In the genomic region with DNA sequence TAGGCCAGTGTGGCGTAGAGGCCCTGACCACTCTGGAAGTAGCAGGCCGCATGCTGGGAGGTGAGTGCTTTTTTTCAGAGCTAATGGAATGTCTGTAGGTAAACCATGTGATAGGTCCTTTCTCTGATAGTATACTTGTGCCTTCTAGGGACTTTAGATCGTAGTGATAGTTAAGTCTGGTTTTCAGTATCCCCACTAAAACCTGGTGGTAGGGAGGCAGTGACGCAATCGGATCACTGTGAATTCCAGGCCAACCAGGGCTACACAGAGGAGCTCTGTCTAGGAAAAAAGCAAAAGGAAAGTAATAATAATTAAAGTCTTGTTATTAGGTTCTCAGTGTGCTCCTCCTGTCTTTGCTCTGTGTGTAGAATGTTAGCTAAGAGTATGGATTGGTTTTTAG, we compare ENCODE assay signal across 8 mouse cellular contexts. TPM values are rescaled to one million over a fixed set of nuclear protein-coding genes. Genes with fewer than 3 reads are reported as not detected.
DNase-seq lines count a peak whose midpoint lies in the region; ATAC-seq and TF ChIP-seq lines count a peak whose summit lies in the region.

No protein-coding gene starts in this region.

- TF ChIP-seq CTCF in left cerebral cortex, adult 2 months (IDR thresholded peaks at IDR 0.05) = no peak

- H3K4me1 ChIP-seq in embryonic facial prominence, embryonic 10.5 days = peaks cover 45% of the 10 kb centered on the region
- peaks cover 43% of the 10 kb centered on the region for H3K4me1 ChIP-seq in neural tube, embryonic 12.5 days

- peak overlapping the region; percentile 94 for H3K27ac ChIP-seq in left cerebral cortex, adult 2 months
- peak overlapping the region; percentile 90 for H3K27ac ChIP-seq in embryonic facial prominence, embryonic 10.5 days (replicated peaks)
- H3K27ac ChIP-seq in neural tube, embryonic 12.5 days = no peak overlapping the region

- no peaks in the 10 kb centered on the region for H3K9me3 ChIP-seq in embryonic facial prominence, embryonic 10.5 days
- no peaks in the 10 kb centered on the region for H3K9me3 ChIP-seq in neural tube, embryonic 12.5 days

- DNase-seq in left cerebral cortex, adult 2 months (ENCODE audit: extremely low spot score in 1 of 2, low spot score in 2 of 2) = no peak
- no peak for DNase-seq in left cerebral cortex, postnatal 14 days (ENCODE audit: low spot score in 2 of 2)
- no peak for DNase-seq in embryonic facial prominence, embryonic 10.5 days (ENCODE audit: low spot score)
- peak; percentile 29 for DNase-seq in induced T-regulatory cell, adult 2 months (ENCODE audit: low read depth)
- no peak for DNase-seq in layer of hippocampus, adult 9-10 months (ENCODE audit: low spot score)
- DNase-seq in gastrocnemius, postnatal 36 days = no peak
- no peak for DNase-seq in spleen, postnatal 4 days (ENCODE audit: low spot score in 2 of 2)

- WGBS in embryonic facial prominence, embryonic 10.5 days = 36% methylated on average over 5 of the region's 5 CpGs
- 34% methylated on average over 5 of the region's 5 CpGs for WGBS in neural tube, embryonic 12.5 days

- intact Hi-C loops in left cerebral cortex, adult 2 months (cut with DNase I) = no loop called here
- intact Hi-C loops in left cerebral cortex, postnatal 14 days (cut with DNase I) = no loop called here
- intact Hi-C loops in gastrocnemius, postnatal 36 days (cut with DNase I) = no loop called here

- no peak for ATAC-seq in neural tube, embryonic 12.5 days (ENCODE audit: low FRiP score, low read depth)

- peak overlapping the region; percentile 84 for H3K4me2 ChIP-seq in neural tube, embryonic 12.5 days (replicated peaks)

- H3K36me3 ChIP-seq in embryonic facial prominence, embryonic 10.5 days (replicated peaks) = peaks cover 61% of the 10 kb centered on the region
- peaks cover 34% of the 10 kb centered on the region for H3K36me3 ChIP-seq in neural tube, embryonic 12.5 days

- peak overlapping the region; percentile 83 for H3K9ac ChIP-seq in neural tube, embryonic 12.5 days

- H3K27me3 ChIP-seq in embryonic facial prominence, embryonic 10.5 days (replicated peaks; ENCODE audit: low read depth, poor library complexity, severe bottlenecking) = no peaks in the 10 kb centered on the region
- H3K27me3 ChIP-seq in neural tube, embryonic 12.5 days (replicated peaks) = no peaks in the 10 kb centered on the region

- H3K4me3 ChIP-seq in left cerebral cortex, adult 2 months = peak overlapping the region; percentile 86
- peak overlapping the region; percentile 70 for H3K4me3 ChIP-seq in embryonic facial prominence, embryonic 10.5 days
- H3K4me3 ChIP-seq in neural tube, embryonic 12.5 days = peak overlapping the region; percentile 85

RNA-seq across cellular contexts. Expression of gene Fau, which starts 0.9 kb away (rescaled TPM):
- total RNA-seq in left cerebral cortex, adult 2 months (2021) = 100 to 1,000 TPM; 663 to 678 TPM
- total RNA-seq in left cerebral cortex, postnatal 14 days (2021) = 100 to 1,000 TPM; 597 to 658 TPM
- 831 and 861 TPM in 2 replicates for polyA plus RNA-seq in embryonic facial prominence, embryonic 10.5 days (2016; fragmentation: Nextera tagmentation; extraction: Ambion mirVana)
- 635 and 643 TPM in 2 replicates for polyA plus RNA-seq in neural tube, embryonic 12.5 days (2016; fragmentation: Nextera tagmentation; extraction: Ambion mirVana)
- total RNA-seq in gastrocnemius, postnatal 36 days (2021) = 100 to 1,000 TPM; 333 to 400 TPM

RNA-seq across cellular contexts. Expression of gene Mrpl49, which starts 0.9 kb away (rescaled TPM):
- total RNA-seq in left cerebral cortex, adult 2 months (2021) = 10 to 100 TPM; 40.9 to 41.3 TPM
- total RNA-seq in left cerebral cortex, postnatal 14 days (2021) = 10 to 100 TPM; 49.8 to 54.3 TPM
- polyA plus RNA-seq in embryonic facial prominence, embryonic 10.5 days (2016; fragmentation: Nextera tagmentation; extraction: Ambion mirVana) = 82.5 and 84.6 TPM in 2 replicates
- 66.0 and 68.6 TPM in 2 replicates for polyA plus RNA-seq in neural tube, embryonic 12.5 days (2016; fragmentation: Nextera tagmentation; extraction: Ambion mirVana)
- 10 to 100 TPM; 25.8 TPM for total RNA-seq in gastrocnemius, postnatal 36 days (2021)

RNA-seq across cellular contexts. Expression of gene Znhit2, which starts 2.5 kb away (rescaled TPM):
- 10 to 100 TPM; 33.9 to 39.1 TPM for total RNA-seq in left cerebral cortex, adult 2 months (2021)
- 10 to 100 TPM; 39.4 to 41.7 TPM for total RNA-seq in left cerebral cortex, postnatal 14 days (2021)
- 33.8 and 35.6 TPM in 2 replicates for polyA plus RNA-seq in embryonic facial prominence, embryonic 10.5 days (2016; fragmentation: Nextera tagmentation; extraction: Ambion mirVana)
- 34.3 and 38.2 TPM in 2 replicates for polyA plus RNA-seq in neural tube, embryonic 12.5 days (2016; fragmentation: Nextera tagmentation; extraction: Ambion mirVana)
- 1 to 10 TPM; 7.6 to 9.0 TPM for total RNA-seq in gastrocnemius, postnatal 36 days (2021)

RNA-seq across cellular contexts. Expression of gene Tm7sf2, which starts 9.7 kb away (rescaled TPM):
- total RNA-seq in left cerebral cortex, adult 2 months (2021) = 10 to 100 TPM; 26.9 to 30.4 TPM
- 10 to 100 TPM; 41.3 to 46.1 TPM for total RNA-seq in left cerebral cortex, postnatal 14 days (2021)
- polyA plus RNA-seq in embryonic facial prominence, embryonic 10.5 days (2016; fragmentation: Nextera tagmentation; extraction: Ambion mirVana) = 30.3 and 31.4 TPM in 2 replicates
- 44.3 and 45.9 TPM in 2 replicates for polyA plus RNA-seq in neural tube, embryonic 12.5 days (2016; fragmentation: Nextera tagmentation; extraction: Ambion mirVana)
- 1 to 10 TPM; 4.9 to 5.1 TPM for total RNA-seq in gastrocnemius, postnatal 36 days (2021)

RNA-seq across cellular contexts. Expression of gene Syvn1, which starts 12.1 kb away (rescaled TPM):
- total RNA-seq in left cerebral cortex, adult 2 months (2021) = 10 to 100 TPM; 45.7 to 45.8 TPM
- total RNA-seq in left cerebral cortex, postnatal 14 days (2021) = 10 to 100 TPM; 41.2 to 44.4 TPM
- 34.5 and 38.1 TPM in 2 replicates for polyA plus RNA-seq in embryonic facial prominence, embryonic 10.5 days (2016; fragmentation: Nextera tagmentation; extraction: Ambion mirVana)
- 33.2 and 35.2 TPM in 2 replicates for polyA plus RNA-seq in neural tube, embryonic 12.5 days (2016; fragmentation: Nextera tagmentation; extraction: Ambion mirVana)
- total RNA-seq in gastrocnemius, postnatal 36 days (2021) = 10 to 100 TPM; 14.4 to 15.8 TPM
